Comparison of ENCODE assay signal across 8 mouse cellular contexts in genomic region chr3:65586483-65586905, GRCm38 (mm10). TPM values are rescaled to one million over a fixed set of nuclear protein-coding genes. Genes with fewer than 3 reads are reported as not detected.
DNase-seq lines count a peak whose midpoint lies in the region; ATAC-seq and TF ChIP-seq lines count a peak whose summit lies in the region.

No protein-coding gene starts in this region.

- H3K27ac ChIP-seq in brown adipose tissue, adult 24 weeks (replicated peaks; ENCODE audit: low read depth, low read length) = no peak overlapping the region
- H3K27ac ChIP-seq in intestine, postnatal 0 days (ENCODE audit: low read depth, low read length) = no peak overlapping the region

- DNase-seq in adrenal gland, adult 2 months = peak; percentile 52
- DNase-seq in adrenal gland, postnatal 4 days (ENCODE audit: low spot score in 2 of 2) = no peak
- peak; percentile 64 to 68 for DNase-seq in left cerebral cortex, postnatal 36 days (ENCODE audit: low spot score in 2 of 2)
- DNase-seq in mesoderm, embryonic 11.5 days (ENCODE audit: low read depth, low spot score) = peak; percentile 47
- DNase-seq in right cerebral cortex, postnatal 4 days = peak; percentile 28

- no peak for TF ChIP-seq CTCF in intestine, postnatal 0 days (IDR thresholded peaks at IDR 0.05; ENCODE audit: low read depth)

- peak overlapping the region; percentile 61 for H3K4me2 ChIP-seq in intestine, postnatal 0 days (replicated peaks; ENCODE audit: low read depth)

- H3K36me3 ChIP-seq in intestine, postnatal 0 days (ENCODE audit: control insufficient read depth, insufficient read depth) = no peaks in the 10 kb centered on the region

- no peaks in the 10 kb centered on the region for H3K9me3 ChIP-seq in intestine, postnatal 0 days (ENCODE audit: control insufficient read depth)

- H3K4me3 ChIP-seq in brown adipose tissue, adult 24 weeks (ENCODE audit: insufficient read depth, low read depth, low read length) = peak overlapping the region; percentile 26
- H3K4me3 ChIP-seq in intestine, postnatal 0 days (ENCODE audit: low read depth, low read length) = peak overlapping the region; percentile 20

- no peaks in the 10 kb centered on the region for H3K27me3 ChIP-seq in intestine, postnatal 0 days (replicated peaks; ENCODE audit: control insufficient read depth, insufficient read depth, low read length)

- intact Hi-C loops in left cerebral cortex, postnatal 36 days (cut with DNase I) = loop anchor here (5.0 kb wide), 1 partner anchor 71 kb away; no protein-coding TSS in a partner anchor

- H3K4me1 ChIP-seq in brown adipose tissue, adult 24 weeks (ENCODE audit: control insufficient read depth, insufficient read depth, insufficient read length, low read length) = no peaks in the 10 kb centered on the region
- no peaks in the 10 kb centered on the region for H3K4me1 ChIP-seq in intestine, postnatal 0 days (replicated peaks; ENCODE audit: control insufficient read depth, insufficient read depth, low read length)

- ATAC-seq in frontal cortex, adult (ENCODE audit: low TSS enrichment) = peak; percentile 94
- ATAC-seq in intestine, postnatal 0 days = 0 out of 2 replicates have a peak, but pooled peaks have one; percentile 47

- WGBS in intestine, postnatal 0 days = 10% methylated on average over 16 of the region's 16 CpGs

- peak overlapping the region; percentile 22; the same call in 1 of the 2 replicates for H3K9ac ChIP-seq in intestine, postnatal 0 days (ENCODE audit: low read depth, low read length)

RNA-seq across cellular contexts. Expression of gene Tiparp, which starts 58.3 kb away (rescaled TPM):
- 10 to 100 TPM; 14.9 to 19.1 TPM for total RNA-seq in adrenal gland, adult 2 months (2021)
- 2.9 and 3.2 TPM in 2 replicates for polyA plus RNA-seq in adrenal gland, adult 2 months (2012; rRNA removed)
- total RNA-seq in adrenal gland, postnatal 4 days (2021) = 10 to 100 TPM; 14.3 to 18.0 TPM
- 33.6 and 36.1 TPM in 2 replicates for polyA plus RNA-seq in brown adipose tissue, adult 24 weeks (2012; ENCODE audit: insufficient read depth, insufficient read length, missing spikeins)
- 26.0 and 26.6 TPM in 2 replicates for polyA plus RNA-seq in intestine, postnatal 0 days (2015; fragmentation: Nextera tagmentation; extraction: Ambion mirVana)
- total RNA-seq in left cerebral cortex, postnatal 36 days (2021) = 10 to 100 TPM in 1 of 2 experiments, 1 to 10 TPM in 1; 9.8 to 11.9 TPM

Comparison
In these comparisons a context has a peak if more than half of its experiments do, and no peak if none do; other contexts are left out.
1. DNase-seq: peak in adrenal gland, adult 2 months (single experiment), left cerebral cortex, postnatal 36 days (2 of 2), mesoderm, embryonic 11.5 days (single experiment) and right cerebral cortex, postnatal 4 days (single experiment); none in adrenal gland, postnatal 4 days (0 of 2).